Comparison of ENCODE assay signal across 14 mouse cellular contexts in genomic region chr9:70888969-70889368, GRCm38 (mm10).
A peak's percentile ranks its signal among the peaks of the same experiment; 100 is the strongest.
DNase-seq lines count a peak whose midpoint lies in the region; ATAC-seq and TF ChIP-seq lines count a peak whose summit lies in the region.
"Had no signal": no experiment of that assay in that cellular context is flagged by ENCODE, and none has a peak within 500 bp of the region (broad histone marks: within the 10 kb centered on the region; RNA-seq: fewer than 3 reads in every experiment).

No protein-coding gene starts in this region.

- intact Hi-C loops in left cerebral cortex, adult 2 months (cut with DNase I): no loop called here

- no peak overlapping the region for H3K9ac ChIP-seq in kidney, embryonic 15.5 days
- H3K9ac ChIP-seq: heart, embryonic 15.5 days; midbrain, embryonic 15.5 days; neural tube, embryonic 15.5 days had no signal

- H3K36me3 ChIP-seq in kidney, embryonic 15.5 days: no peaks in the 10 kb centered on the region
- H3K36me3 ChIP-seq: heart, embryonic 15.5 days; midbrain, embryonic 15.5 days; neural tube, embryonic 15.5 days had no signal

- H3K9me3 ChIP-seq in kidney, embryonic 15.5 days (replicated peaks): no peaks in the 10 kb centered on the region
- H3K9me3 ChIP-seq: heart, embryonic 15.5 days; midbrain, embryonic 15.5 days; neural tube, embryonic 15.5 days had no signal

- H3K4me1 ChIP-seq in kidney, embryonic 15.5 days: peaks cover 22% of the 10 kb centered on the region
- H3K4me1 ChIP-seq: midbrain, embryonic 15.5 days had no signal

- DNase-seq in kidney, postnatal 25 days: no peak
- DNase-seq in 3T3-L1 (ENCODE audit: low read depth, low spot score): peak; percentile 54
- peak; percentile 82 for DNase-seq in adrenal gland, adult 2 months
- DNase-seq in large intestine, adult 2 months (ENCODE audit: low read depth, low spot score): peak; percentile 92
- no peak for DNase-seq in right cerebral cortex, adult 18-20 months
- no peak for DNase-seq in left cerebral cortex, adult 2 months (ENCODE audit: extremely low spot score in 1 of 2, low spot score in 2 of 2)
- DNase-seq: layer of hippocampus, adult 9-11 months; thymus, postnatal 14 days had no signal

- H3K27ac ChIP-seq in kidney, embryonic 15.5 days: peak overlapping the region; percentile 43
- H3K27ac ChIP-seq in left cerebral cortex, adult 2 months: no peak overlapping the region
- H3K27ac ChIP-seq: heart, embryonic 15.5 days; midbrain, embryonic 15.5 days; neural tube, embryonic 15.5 days had no signal

- H3K4me2 ChIP-seq in kidney, embryonic 15.5 days: no peak overlapping the region
- H3K4me2 ChIP-seq: heart, embryonic 15.5 days; midbrain, embryonic 15.5 days; neural tube, embryonic 15.5 days had no signal

- WGBS in kidney, embryonic 15.5 days: 56% methylated on average over 4 of the region's 4 CpGs
- 23% methylated on average over 4 of the region's 4 CpGs for WGBS in large intestine, adult 2 months

- TF ChIP-seq CTCF in left cerebral cortex, adult 2 months (IDR thresholded peaks at IDR 0.05): no peak

- no peaks in the 10 kb centered on the region for H3K27me3 ChIP-seq in kidney, embryonic 15.5 days
- H3K27me3 ChIP-seq: CH12.LX; heart, embryonic 15.5 days; midbrain, embryonic 15.5 days; neural tube, embryonic 15.5 days had no signal

- no peak overlapping the region for H3K4me3 ChIP-seq in kidney, embryonic 15.5 days (replicated peaks)
- no peak overlapping the region for H3K4me3 ChIP-seq in left cerebral cortex, adult 2 months
- H3K4me3 ChIP-seq: heart, embryonic 15.5 days; midbrain, embryonic 15.5 days; neural tube, embryonic 15.5 days had no signal

- ATAC-seq in kidney, embryonic 15.5 days (replicated peaks; ENCODE audit: low FRiP score): no peak; the same call in 1 of the 2 replicates
- ATAC-seq in activated CD4-positive, CD25-positive, alpha-beta regulatory T cell, adult 4 months: no peak
- ATAC-seq: midbrain, embryonic 15.5 days had no signal

Comparison
In these comparisons a context has a peak if more than half of its experiments do, and no peak if none do; other contexts are left out.
1. DNase-seq: peak in 3T3-L1 (single experiment), adrenal gland, adult 2 months (single experiment) and large intestine, adult 2 months (single experiment); none in kidney, postnatal 25 days (0 of 2), right cerebral cortex, adult 18-20 months (single experiment) and left cerebral cortex, adult 2 months (0 of 2).